Mouse (Mus musculus) heart, embryonic 14.5 days (tissue): ENCODE data around the gene Gstp3. TPM values are rescaled to one million over a fixed set of nuclear protein-coding genes. Genes with fewer than 3 reads are reported as not detected.
A peak's percentile ranks its signal among the peaks of the same experiment; 100 is the strongest.
"Not testable (repeated sequence)": the region's sequence is repeated elsewhere in the genome, so short reads cannot be mapped to it uniquely, and the experiment has no call there.

Source experiments
- ATAC-seq: fragments of 200-750 bp; cut with Nextera tagmentation; 2 replicates; pipeline ENCODE4 v1.8.0; 2017; ENCODE audit warnings: low read depth, moderate TSS enrichment; ENCODE audit not compliant: insufficient number of reproducible peaks, insufficient read depth, low FRiP score
- H3K27ac ChIP-seq, 2 experiments: fragments of 200-500 bp in 1 of 2; fragments of 300-500 bp in 1 of 2; sonication (generic) in 1 of 2; replicated peaks in 1 of 2; 2 replicates each; pipeline ENCODE4 v1.5.1; 2012 to 2014; ENCODE audit warnings: low read depth in 2 of 2, low read length in 2 of 2, control low read depth in 1 of 2, mild to moderate bottlenecking in 1 of 2, mixed read lengths in 1 of 2; ENCODE audit not compliant: control insufficient read depth in 1 of 2, insufficient read depth in 1 of 2
- H3K27me3 ChIP-seq: fragments of 300-500 bp; sonication (generic); 2 replicates; pipeline ENCODE4 v1.6.1; 2014; ENCODE audit warnings: mild to moderate bottlenecking, low read length, control low read depth; ENCODE audit not compliant: control insufficient read depth, insufficient read depth
- H3K36me3 ChIP-seq: fragments of 300-500 bp; sonication (generic); 2 replicates; pipeline ENCODE4 v1.6.1; 2014; ENCODE audit warnings: mild to moderate bottlenecking, control low read depth, low read length, mixed read lengths; ENCODE audit not compliant: control insufficient read depth, insufficient read depth
- H3K4me1 ChIP-seq, 2 experiments: fragments of 200-500 bp in 1 of 2; fragments of 300-500 bp in 1 of 2; sonication (generic) in 1 of 2; 2 replicates each; pipeline ENCODE4 v1.6.1; 2012 to 2014; ENCODE audit warnings: low read length in 2 of 2, control low read depth in 1 of 2, mixed read lengths in 1 of 2; ENCODE audit not compliant: control insufficient read depth in 2 of 2, insufficient read depth in 2 of 2
- H3K4me2 ChIP-seq: fragments of 300-500 bp; sonication (generic); 2 replicates; pipeline ENCODE4 v1.6.1; 2014; ENCODE audit warnings: mild to moderate bottlenecking, low read length
- H3K4me3 ChIP-seq, 2 experiments: fragments of 200-500 bp in 1 of 2; fragments of 300-500 bp in 1 of 2; sonication (generic) in 1 of 2; 2 replicates each; pipeline ENCODE4 v1.5.1; 2012 to 2014; ENCODE audit warnings: low read length in 2 of 2, mild to moderate bottlenecking in 2 of 2, control low read depth in 1 of 2, low read depth in 1 of 2, moderate library complexity in 1 of 2; ENCODE audit not compliant: control insufficient read depth in 1 of 2, insufficient read depth in 1 of 2
- H3K9ac ChIP-seq: fragments of 300-500 bp; sonication (generic); 2 replicates; pipeline ENCODE4 v1.6.1; 2014; ENCODE audit warnings: mild to moderate bottlenecking, low read length
- H3K9me3 ChIP-seq: fragments of 300-500 bp; sonication (generic); 2 replicates; pipeline ENCODE4 v1.6.1; 2016; ENCODE audit warnings: low read length, control low read depth; ENCODE audit not compliant: control insufficient read depth
- WGBS: fragments of 180-500 bp; shearing (Covaris S2); extraction: QIAGEN DNeasy Blood & Tissue Kit; methylation state at CpG from one replicate; pipeline ENCODE4 v1.1.7; 2014; 5-methylcytosine and 5-hydroxymethylcytosine counted together
- polyA plus RNA-seq: library from polyadenylated mRNA; unstranded; fragments of >200 nt; fragmentation: Nextera tagmentation; extraction: Ambion mirVana; gene quantifications from 2 replicates; pipeline ENCODE4 v1.2.1, GENCODE M21; 2014

Gene Gstp3
- polyA plus RNA-seq, 1 experiment from 2014 or later: not detected

GRCm38 (mm10) chr19:4060899-4061465 lies 1.6 kb upstream of the Gstp3 start:
- 87% methylated on average over 6 of the region's 6 CpGs for WGBS
- no peak overlapping the region for H3K4me3 ChIP-seq

GRCm38 (mm10) chr19:4060044-4060898 lies 902 bp upstream of the Gstp3 start:
- not testable (repeated sequence) for ATAC-seq, H3K36me3 ChIP-seq, H3K9me3 ChIP-seq, H3K4me3 ChIP-seq, H3K9ac ChIP-seq, H3K27ac ChIP-seq, H3K4me2 ChIP-seq, H3K27me3 ChIP-seq
- H3K4me1 ChIP-seq: peaks cover 10 to 13% of the 10 kb centered on the region in 2 experiments
- WGBS: 85% methylated on average over 8 of the region's 8 CpGs

More at GRCm38 (mm10) chr19:4060899-4061465, 1.6 kb upstream of the Gstp3 start:
- no peak for ATAC-seq
- Histone ChIP-seq H3K9ac (no peak overlapping the region), H3K4me2 (no peak overlapping the region), H3K36me3 (no peaks in the 10 kb centered on the region), H3K9me3 (no peaks in the 10 kb centered on the region), H3K4me1 (peaks cover 8 to 10% of the 10 kb centered on the region in 2 experiments), H3K27ac (no peak overlapping the region), H3K27me3 (no peaks in the 10 kb centered on the region)

- ATAC-seq: no peak
- Histone ChIP-seq H3K27me3 (no peaks in the 10 kb centered on the region), H3K9me3 (no peaks in the 10 kb centered on the region), H3K9ac (no peak overlapping the region), H3K4me2 (no peak overlapping the region), H3K4me3 (no peak overlapping the region), H3K27ac (no peak overlapping the region), H3K4me1 (peaks cover 10 to 13% of the 10 kb centered on the region in 2 experiments), H3K36me3 (no peaks in the 10 kb centered on the region)
- WGBS: 85% methylated on average over 5 of the region's 5 CpGs
Measured at GRCm38 (mm10) chr19:4058581-4058980, 788 bp downstream of the Gstp3 start.

- Histone ChIP-seq H3K36me3 (no peaks in the 10 kb centered on the region), H3K4me1 (peaks cover 10 to 13% of the 10 kb centered on the region in 2 experiments), H3K27me3 (no peaks in the 10 kb centered on the region), H3K4me2 (no peak overlapping the region), H3K4me3 (no peak overlapping the region), H3K9me3 (no peaks in the 10 kb centered on the region), H3K27ac (no peak overlapping the region), H3K9ac (no peak overlapping the region)
- no peak for ATAC-seq
- over 99% methylated on average over 7 of the region's 7 CpGs for WGBS
Measured at GRCm38 (mm10) chr19:4057962-4058361, 1.4 kb downstream of the Gstp3 start.

- ATAC-seq: no peak
- no peak overlapping the region for H3K4me2 ChIP-seq
- H3K36me3 ChIP-seq: no peaks in the 10 kb centered on the region
- WGBS: 78% methylated on average over 13 of the region's 13 CpGs
- no peaks in the 10 kb centered on the region for H3K9me3 ChIP-seq
- no peak overlapping the region for H3K9ac ChIP-seq
- H3K4me1 ChIP-seq: peaks cover 10 to 13% of the 10 kb centered on the region in 2 experiments
- no peak overlapping the region for H3K27ac ChIP-seq
- no peak overlapping the region for H3K4me3 ChIP-seq
- no peaks in the 10 kb centered on the region for H3K27me3 ChIP-seq
Measured at GRCm38 (mm10) chr19:4057389-4057788, 2.0 kb downstream of the Gstp3 start.

- Histone ChIP-seq H3K27ac (no peak overlapping the region), H3K36me3 (no peaks in the 10 kb centered on the region), H3K9ac (peak overlapping the region; percentile 27; the same call in 1 of the 2 replicates), H3K4me3 (no peak overlapping the region), H3K9me3 (no peaks in the 10 kb centered on the region), H3K4me1 (peaks cover 10 to 13% of the 10 kb centered on the region in 2 experiments), H3K27me3 (no peaks in the 10 kb centered on the region), H3K4me2 (no peak overlapping the region)
- 39% methylated on average over 4 of the region's 4 CpGs for WGBS
- no peak for ATAC-seq
Measured at GRCm38 (mm10) chr19:4056727-4057126, 2.6 kb downstream of the Gstp3 start.

GRCm38 (mm10) chr19:4055947-4056693 lies 3.2 kb downstream of the Gstp3 start:
- Histone ChIP-seq H3K4me3 (no peak overlapping the region), H3K4me1 (peaks cover 10 to 13% of the 10 kb centered on the region in 2 experiments), H3K27ac (no peak overlapping the region), H3K9me3 (no peaks in the 10 kb centered on the region), H3K27me3 (no peaks in the 10 kb centered on the region), H3K36me3 (no peaks in the 10 kb centered on the region), H3K4me2 (no peak overlapping the region), H3K9ac (peak overlapping the region; percentile 27; the same call in 1 of the 2 replicates)
- ATAC-seq: no peak
- WGBS: 44% methylated on average over 15 of the region's 15 CpGs
